Mouse (Mus musculus) neural tube, postnatal 0 days (tissue): ENCODE data around the gene Cap1. TPM values are rescaled to one million over a fixed set of nuclear protein-coding genes. Genes with fewer than 3 reads are reported as not detected.

Experiments used
- polyA plus RNA-seq: library from polyadenylated mRNA; unstranded; fragments of >200 nt; fragmentation: Nextera tagmentation; extraction: Ambion mirVana; gene quantifications from 2 replicates; pipeline ENCODE4 v1.2.1, GENCODE M21; 2015

Cap1 gene
- polyA plus RNA-seq = 55.8 and 60.4 TPM in 2 replicates

GRCm38 (mm10) chr4:122885768-122886578 lies at the start of gene Cap1:
Gene Cap1 (minus strand): TSS chr4:122886056.

GRCm38 (mm10) chr4:122835530-122836402 lies 50.1 kb downstream of the Cap1 start, which contains the start of gene Ppt1:
Gene Ppt1 (plus strand): TSS chr4:122836242.

Other genes with a start within 250 kb of the Cap1 start
- not detected in 2 replicates for gene 9530002B09Rik, start 196.8 kb downstream of the Cap1 start, polyA plus RNA-seq
- gene Ppt1, start 49.8 kb downstream of the Cap1 start, polyA plus RNA-seq = 91.3 and 98.1 TPM in 2 replicates
- 32.7 and 37.5 TPM in 2 replicates for gene Mfsd2a, start 75.1 kb upstream of the Cap1 start, polyA plus RNA-seq
- 27.1 and 28.1 TPM in 2 replicates for gene Mycl, start 109.6 kb upstream of the Cap1 start, polyA plus RNA-seq
- 17.7 and 19.5 TPM in 2 replicates for gene Trit1, start 130.5 kb upstream of the Cap1 start, polyA plus RNA-seq
- 0.43 and 0.48 TPM in 2 replicates for gene Bmp8b, start 219.1 kb upstream of the Cap1 start, polyA plus RNA-seq
- gene Oxct2b, start 230.2 kb upstream of the Cap1 start, polyA plus RNA-seq = 1.0 and 1.2 TPM in 2 replicates